In genomic region chr13:26769955-26770354, GRCm38 (mm10) we compare ENCODE assay signal across 25 mouse cellular contexts. TPM values are rescaled to one million over a fixed set of nuclear protein-coding genes. Genes with fewer than 3 reads are reported as not detected.
"Had no signal": no experiment of that assay in that cellular context is flagged by ENCODE, and none has a peak within 500 bp of the region (broad histone marks: within the 10 kb centered on the region; RNA-seq: fewer than 3 reads in every experiment).

Gene Hdgfl1, minus strand, starts transcription at chr13:26770165.

- H3K27me3 ChIP-seq: liver, embryonic 15.5 days; midbrain, embryonic 15.5 days; neural tube, embryonic 12.5 days; stomach, embryonic 15.5 days had no signal

- DNase-seq: kidney, adult 18-20 months; kidney, postnatal 10 days; kidney, postnatal 4 days; left cerebral cortex, postnatal 4 days; lung, adult 2 months; lung, postnatal 36 days; retina, postnatal 1 day; right cerebral cortex, postnatal 4 days; spleen, adult 18-20 months; thymus, adult 18-20 months; thymus, postnatal 14 days had no signal

- H3K9me3 ChIP-seq: liver, embryonic 15.5 days; midbrain, embryonic 15.5 days; neural tube, embryonic 12.5 days; stomach, embryonic 15.5 days had no signal

- H3K36me3 ChIP-seq: liver, embryonic 15.5 days; midbrain, embryonic 15.5 days; neural tube, embryonic 12.5 days; stomach, embryonic 15.5 days had no signal

- H3K4me3 ChIP-seq: layer of hippocampus, adult 2 months; liver, embryonic 15.5 days; midbrain, embryonic 15.5 days; neural tube, embryonic 12.5 days; stomach, embryonic 15.5 days had no signal

- H3K27ac ChIP-seq: layer of hippocampus, adult 2 months; liver, embryonic 15.5 days; midbrain, embryonic 15.5 days; neural tube, embryonic 12.5 days; stomach, embryonic 15.5 days had no signal

- H3K9ac ChIP-seq: liver, embryonic 15.5 days; midbrain, embryonic 15.5 days; neural tube, embryonic 12.5 days; stomach, embryonic 15.5 days had no signal

- H3K4me1 ChIP-seq: liver, embryonic 15.5 days; midbrain, embryonic 15.5 days; neural tube, embryonic 12.5 days; stomach, embryonic 15.5 days had no signal

RNA-seq across cellular contexts. Expression of gene Hdgfl1, which starts in this region (rescaled TPM):
- total RNA-seq: layer of hippocampus, adult 2 months; layer of hippocampus, postnatal 10 days; left cerebral cortex, postnatal 10 days; left cerebral cortex, postnatal 4 days; megakaryocyte progenitor cell, adult 5-6 weeks; monocyte, adult 5-6 weeks had no signal
- polyA plus RNA-seq: kidney, embryonic 14.5 days; limb, embryonic 14.5 days; liver, embryonic 11.5 days; liver, embryonic 15.5 days; lung, adult 2 months; lung, postnatal 0 days; midbrain, embryonic 11.5 days; midbrain, embryonic 15.5 days; neural tube, embryonic 12.5 days; stomach, embryonic 15.5 days had no signal
